Mouse (Mus musculus) midbrain, embryonic 16.5 days (tissue): Measurements from ENCODE around the gene Tlx1. TPM values are rescaled to one million over a fixed set of nuclear protein-coding genes. Genes with fewer than 3 reads are reported as not detected.

Source experiments
- ATAC-seq: fragments of 200-750 bp; cut with Nextera tagmentation; 2 replicates; pipeline ENCODE4 v1.8.0; 2017; ENCODE audit warnings: moderate TSS enrichment
- H3K27ac ChIP-seq: fragments of 300-500 bp; sonication (generic); 2 replicates; pipeline ENCODE4 v1.5.1; 2014; ENCODE audit warnings: mild to moderate bottlenecking, low read length, mixed read lengths
- H3K27me3 ChIP-seq: fragments of 300-500 bp; sonication (generic); 2 replicates; pipeline ENCODE4 v1.6.1; 2014; ENCODE audit warnings: low read depth, low read length, mixed read lengths; ENCODE audit not compliant: control insufficient read depth, insufficient read depth
- H3K36me3 ChIP-seq: fragments of 300-500 bp; sonication (generic); 2 replicates; pipeline ENCODE4 v1.6.1; 2014; ENCODE audit warnings: mild to moderate bottlenecking, low read length, moderate library complexity, mixed read lengths; ENCODE audit not compliant: control insufficient read depth, insufficient read depth
- H3K4me1 ChIP-seq: fragments of 300-500 bp; sonication (generic); 2 replicates; pipeline ENCODE4 v1.6.1; 2014; ENCODE audit warnings: mild to moderate bottlenecking, low read length, mixed read lengths; ENCODE audit not compliant: control insufficient read depth, insufficient read depth
- H3K4me2 ChIP-seq: fragments of 300-500 bp; sonication (generic); 2 replicates; pipeline ENCODE4 v1.6.1; 2014; ENCODE audit warnings: mild to moderate bottlenecking, low read length, mixed read lengths
- H3K4me3 ChIP-seq: fragments of 300-500 bp; sonication (generic); 2 replicates; pipeline ENCODE4 v1.5.1; 2014; ENCODE audit warnings: low read depth, mild to moderate bottlenecking, low read length, moderate library complexity, mixed read lengths
- H3K9ac ChIP-seq: fragments of 300-500 bp; sonication (generic); 2 replicates; pipeline ENCODE4 v1.6.1; 2014; ENCODE audit warnings: low read depth, low read length, mixed read lengths
- H3K9me3 ChIP-seq: fragments of 300-500 bp; sonication (generic); replicated peaks from 2 replicates; pipeline ENCODE4 v1.6.1; 2014; ENCODE audit warnings: mild to moderate bottlenecking, low read length, mixed read lengths; ENCODE audit not compliant: control insufficient read depth, poor library complexity, severe bottlenecking
- WGBS: fragments of 180-500 bp; shearing (Covaris S2); extraction: QIAGEN DNeasy Blood & Tissue Kit; methylation state at CpG from one replicate; pipeline ENCODE4 v1.1.7; 2014; 5-methylcytosine and 5-hydroxymethylcytosine counted together
- polyA plus RNA-seq: library from polyadenylated mRNA; unstranded; fragments of >200 nt; fragmentation: Nextera tagmentation; extraction: Ambion mirVana; gene quantifications from 2 replicates; pipeline ENCODE4 v1.2.1, GENCODE M21; 2015

Tlx1 gene
- polyA plus RNA-seq, 1 experiment from 2014 or later, result not detected

DNA sequence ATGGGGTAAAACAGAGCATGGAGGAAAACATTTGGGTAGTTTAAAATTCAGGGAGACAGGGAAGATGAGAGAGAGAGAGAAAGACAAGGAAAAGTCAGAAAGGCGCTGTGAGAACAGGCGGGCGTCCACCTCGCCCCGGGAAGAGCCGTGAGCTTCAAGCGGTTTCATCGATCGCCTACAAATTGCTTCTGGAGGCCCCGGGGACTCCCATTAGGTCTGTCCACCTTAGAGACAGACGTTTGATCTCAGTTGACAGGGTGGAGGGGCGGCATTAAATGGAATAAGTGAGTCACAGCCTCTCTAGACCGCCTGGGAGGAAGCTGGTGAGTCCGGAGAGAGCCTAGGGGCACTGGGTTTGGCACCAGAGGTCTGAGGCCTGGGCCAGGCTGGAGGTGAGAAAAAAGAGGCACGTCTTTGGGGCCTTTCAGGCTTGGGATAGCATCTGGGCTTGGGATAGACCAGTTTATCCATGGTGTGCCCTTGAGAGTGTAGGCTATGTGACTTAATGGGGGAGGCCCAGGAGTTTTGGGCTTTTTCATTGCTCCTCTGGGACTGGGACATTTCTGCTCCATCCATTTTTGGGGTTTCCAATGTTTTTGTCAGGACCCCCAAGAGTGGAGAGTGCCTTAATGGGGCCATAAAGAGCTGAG, 4.8 kb downstream of the Tlx1 start:
- Histone ChIP-seq H3K4me1 (peaks cover 8% of the 10 kb centered on the region; the same call in 1 of the 2 replicates), H3K4me3 (no peak overlapping the region), H3K36me3 (no peaks in the 10 kb centered on the region), H3K27me3 (peaks cover 77% of the 10 kb centered on the region), H3K9ac (no peak overlapping the region), H3K27ac (no peak overlapping the region), H3K9me3 (no peaks in the 10 kb centered on the region), H3K4me2 (no peak overlapping the region)
- WGBS, result 2% methylated on average over 15 of the region's 15 CpGs
- no peak for ATAC-seq

DNA sequence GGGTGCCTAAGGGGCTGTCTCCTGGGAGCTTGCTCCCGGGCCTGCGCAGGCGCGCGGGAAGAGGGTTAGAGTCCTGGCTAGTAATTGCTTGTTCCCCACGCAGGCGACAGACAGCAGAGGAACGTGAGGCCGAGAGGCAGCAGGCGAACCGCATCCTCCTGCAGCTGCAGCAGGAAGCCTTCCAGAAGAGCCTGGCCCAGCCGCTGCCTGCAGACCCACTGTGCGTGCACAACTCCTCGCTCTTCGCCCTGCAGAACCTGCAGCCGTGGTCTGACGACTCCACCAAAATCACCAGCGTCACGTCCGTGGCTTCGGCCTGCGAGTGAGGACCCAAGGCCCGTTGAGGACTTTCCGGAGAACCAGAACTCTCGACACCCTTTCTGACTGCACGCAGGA, 5.3 kb downstream of the Tlx1 start:
- no peak for ATAC-seq
- Histone ChIP-seq H3K4me2 (no peak overlapping the region), H3K9me3 (no peaks in the 10 kb centered on the region), H3K4me3 (no peak overlapping the region), H3K4me1 (peaks cover 4% of the 10 kb centered on the region; the same call in 1 of the 2 replicates), H3K36me3 (no peaks in the 10 kb centered on the region), H3K9ac (no peak overlapping the region), H3K27me3 (peaks cover 78% of the 10 kb centered on the region), H3K27ac (no peak overlapping the region)
- WGBS, result 1% methylated on average over 26 of the region's 26 CpGs

- H3K4me3 ChIP-seq, result no peak overlapping the region
- no peak for ATAC-seq
- H3K27me3 ChIP-seq, result peaks cover 78% of the 10 kb centered on the region
- no peak overlapping the region for H3K4me2 ChIP-seq
- H3K9me3 ChIP-seq, result no peaks in the 10 kb centered on the region
- H3K27ac ChIP-seq, result no peak overlapping the region
- no peak overlapping the region for H3K9ac ChIP-seq
- no peaks in the 10 kb centered on the region for H3K4me1 ChIP-seq
- no peaks in the 10 kb centered on the region for H3K36me3 ChIP-seq
- 4% methylated on average over 5 of the region's 5 CpGs for WGBS
Observed at GRCm38 (mm10) chr19:45156381-45156780, 5.9 kb downstream of the Tlx1 start.

DNA sequence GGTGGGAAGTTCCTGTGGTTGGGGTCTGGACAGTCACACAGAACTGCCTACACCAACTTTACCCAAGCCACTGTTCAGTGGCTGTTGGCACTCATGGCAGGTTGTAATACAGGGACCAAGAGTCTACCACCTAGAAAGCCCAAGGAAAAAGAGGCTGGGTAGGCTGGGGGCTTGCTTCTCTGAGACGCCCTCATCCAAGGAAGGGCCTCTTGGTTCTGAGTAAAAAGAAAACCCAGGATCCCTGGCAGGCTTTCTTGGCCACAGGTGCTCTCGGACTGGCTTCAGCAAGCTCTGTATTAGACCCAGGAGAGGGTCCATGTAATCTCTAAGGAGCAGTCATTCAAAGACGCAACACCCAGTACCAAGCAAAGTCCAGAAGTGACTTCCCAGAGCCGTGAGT, 7.7 kb downstream of the Tlx1 start:
- Histone ChIP-seq H3K4me3 (no peak overlapping the region), H3K27me3 (peaks cover 84% of the 10 kb centered on the region), H3K36me3 (no peaks in the 10 kb centered on the region), H3K9ac (no peak overlapping the region), H3K4me1 (no peaks in the 10 kb centered on the region), H3K27ac (no peak overlapping the region), H3K9me3 (no peaks in the 10 kb centered on the region), H3K4me2 (no peak overlapping the region)
- 3% methylated on average over 4 of the region's 4 CpGs for WGBS
- ATAC-seq, result no peak

DNA sequence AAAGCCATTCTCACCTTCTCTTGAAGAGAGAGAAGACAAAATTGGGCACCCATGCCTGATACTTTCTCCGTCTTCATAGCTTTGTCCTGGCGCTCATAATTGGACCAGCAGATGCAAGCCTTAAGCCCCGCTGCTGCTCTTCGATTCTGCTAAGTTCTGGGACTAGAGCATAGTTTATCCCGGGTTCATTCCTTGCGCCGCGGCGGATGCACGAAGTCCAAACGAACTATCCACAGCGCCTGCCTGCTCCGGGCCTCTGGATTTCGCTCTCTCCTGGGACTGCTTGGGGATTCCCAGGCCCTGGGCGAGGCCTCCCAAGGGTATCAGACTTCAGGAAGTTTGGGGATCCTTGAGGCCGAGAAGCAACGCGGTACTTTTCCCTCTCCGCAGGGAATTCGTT, 8.4 kb downstream of the Tlx1 start:
- WGBS, result 0% methylated on average over 20 of the region's 20 CpGs
- no peak for ATAC-seq
- H3K4me2 ChIP-seq, result no peak overlapping the region
- peaks cover 89% of the 10 kb centered on the region for H3K27me3 ChIP-seq
- H3K9me3 ChIP-seq, result no peaks in the 10 kb centered on the region
- no peak overlapping the region for H3K4me3 ChIP-seq
- H3K4me1 ChIP-seq, result no peaks in the 10 kb centered on the region
- H3K36me3 ChIP-seq, result no peaks in the 10 kb centered on the region
- H3K27ac ChIP-seq, result no peak overlapping the region
- H3K9ac ChIP-seq, result no peak overlapping the region

GRCm38 (mm10) chr19:45159491-45159890, 9.0 kb downstream of the Tlx1 start:
- no peak overlapping the region for H3K4me2 ChIP-seq
- ATAC-seq, result no peak

DNA sequence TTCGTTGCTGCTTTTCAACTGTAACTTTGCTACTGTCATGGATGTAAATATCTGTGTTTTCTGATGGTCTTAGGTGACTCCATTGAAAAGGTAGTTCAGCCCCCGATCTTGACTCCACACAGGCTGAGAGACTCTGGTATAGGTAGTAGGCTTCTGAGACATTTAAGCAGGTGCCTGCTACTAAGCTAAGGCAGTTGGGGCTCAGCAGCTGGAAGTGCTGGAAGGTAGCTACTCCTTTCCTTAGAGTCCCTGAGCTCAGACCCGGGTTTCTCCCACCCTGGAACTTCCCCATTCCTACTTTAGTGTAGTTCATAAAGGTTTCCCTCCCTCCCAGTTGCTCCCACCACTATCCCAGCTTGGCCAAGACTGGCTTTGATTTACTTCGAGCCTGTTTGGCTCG, 9.5 kb downstream of the Tlx1 start:
- no peak overlapping the region for H3K27ac ChIP-seq
- H3K4me1 ChIP-seq, result no peaks in the 10 kb centered on the region
- no peak overlapping the region for H3K4me3 ChIP-seq
- H3K9ac ChIP-seq, result no peak overlapping the region
- H3K36me3 ChIP-seq, result no peaks in the 10 kb centered on the region
- H3K4me2 ChIP-seq, result no peak overlapping the region
- WGBS, result 2% methylated on average over 5 of the region's 5 CpGs
- ATAC-seq, result no peak
- H3K9me3 ChIP-seq, result no peaks in the 10 kb centered on the region
- peaks cover 95% of the 10 kb centered on the region for H3K27me3 ChIP-seq

More at GRCm38 (mm10) chr19:45159491-45159890, 9.0 kb downstream of the Tlx1 start:
- peaks cover 93% of the 10 kb centered on the region for H3K27me3 ChIP-seq
- no peaks in the 10 kb centered on the region for H3K4me1 ChIP-seq
- H3K9me3 ChIP-seq, result no peaks in the 10 kb centered on the region
- no peak overlapping the region for H3K4me3 ChIP-seq
- WGBS, result 1% methylated on average over 5 of the region's 5 CpGs
- H3K9ac ChIP-seq, result no peak overlapping the region
- H3K36me3 ChIP-seq, result no peaks in the 10 kb centered on the region
- no peak overlapping the region for H3K27ac ChIP-seq

DNA sequence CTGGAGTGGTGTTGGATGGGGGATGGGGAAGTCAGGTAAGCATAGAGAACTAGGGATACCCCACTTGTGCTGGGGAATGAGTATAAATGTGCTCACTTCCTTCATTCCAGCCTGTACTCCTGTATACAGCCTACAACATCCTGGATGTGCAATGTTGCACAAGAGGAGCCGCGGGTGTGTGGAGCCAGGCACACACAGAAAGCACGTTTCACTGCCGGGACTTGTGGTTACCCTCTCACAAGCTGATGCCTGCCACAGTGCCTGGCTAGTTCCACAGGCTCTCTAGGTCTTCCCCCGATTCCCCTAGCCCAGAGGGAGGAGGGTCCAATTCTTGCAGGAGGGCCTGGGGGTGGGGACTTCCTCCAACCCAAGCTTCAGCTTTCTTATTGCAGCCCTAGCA, 10.0 kb downstream of the Tlx1 start:
- H3K9ac ChIP-seq, result no peak overlapping the region
- H3K4me3 ChIP-seq, result no peak overlapping the region
- WGBS, result 3% methylated on average over 5 of the region's 5 CpGs
- ATAC-seq, result no peak
- no peaks in the 10 kb centered on the region for H3K9me3 ChIP-seq
- H3K27ac ChIP-seq, result no peak overlapping the region
- no peak overlapping the region for H3K4me2 ChIP-seq
- no peaks in the 10 kb centered on the region for H3K36me3 ChIP-seq
- H3K27me3 ChIP-seq, result peaks cover 95% of the 10 kb centered on the region
- no peaks in the 10 kb centered on the region for H3K4me1 ChIP-seq

DNA sequence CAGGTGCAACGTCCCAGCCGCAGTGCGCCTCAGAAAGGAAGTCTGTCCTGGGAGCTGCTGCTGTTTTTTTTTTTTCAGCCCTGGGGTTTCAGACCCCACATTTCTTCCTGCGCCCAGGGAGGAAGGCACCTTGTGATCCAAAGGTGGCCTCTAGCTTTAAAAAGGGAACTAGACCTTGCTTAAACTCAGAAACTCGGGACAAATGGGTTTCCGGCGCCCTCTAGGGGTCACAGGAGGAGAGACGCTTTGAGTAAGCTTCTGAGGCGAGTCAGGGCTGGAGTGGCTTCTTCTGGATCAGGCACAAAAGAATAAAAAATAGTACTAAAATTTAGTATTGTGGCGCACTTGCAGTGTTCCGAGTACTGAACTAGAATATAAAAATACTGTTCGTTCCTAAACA, 10.6 kb downstream of the Tlx1 start:
- H3K27me3 ChIP-seq, result peaks cover 93% of the 10 kb centered on the region
- no peaks in the 10 kb centered on the region for H3K4me1 ChIP-seq
- 2% methylated on average over 12 of the region's 12 CpGs for WGBS
- H3K4me3 ChIP-seq, result no peak overlapping the region
- no peak for ATAC-seq
- no peak overlapping the region for H3K27ac ChIP-seq
- H3K4me2 ChIP-seq, result no peak overlapping the region
- no peak overlapping the region for H3K9ac ChIP-seq
- H3K36me3 ChIP-seq, result no peaks in the 10 kb centered on the region
- H3K9me3 ChIP-seq, result no peaks in the 10 kb centered on the region
